Mouse (Mus musculus): ENCODE results near the gene Mpv17l2. TPM values are rescaled to one million over a fixed set of nuclear protein-coding genes. Genes with fewer than 3 reads are reported as not detected.

Mpv17l2 gene
- polyA plus RNA-seq, 1 experiment from 2014 or later, result 43.1 TPM

Small RNA genes lying within 50 kb of the gene (microRNA-seq; reads per million reads assigned to microRNA genes)
- gene Mir7240, result 1.0 reads per million

Other genes with a start within 250 kb of the Mpv17l2 start
- gene Fkbp8, start 233.2 kb downstream of the Mpv17l2 start, polyA plus RNA-seq (2014; fragmentation: Nextera tagmentation; extraction: Ambion mirVana), result 258 and 281 TPM in 2 replicates
- gene Kxd1, start 233.0 kb downstream of the Mpv17l2 start, polyA plus RNA-seq (2014; fragmentation: Nextera tagmentation; extraction: Ambion mirVana), result 58.9 and 72.3 TPM in 2 replicates
- 17.1 and 17.9 TPM in 2 replicates for gene Ell, start 221.5 kb downstream of the Mpv17l2 start, polyA plus RNA-seq (2014; fragmentation: Nextera tagmentation; extraction: Ambion mirVana)
- gene Isyna1, start 166.6 kb downstream of the Mpv17l2 start, polyA plus RNA-seq (2014; fragmentation: Nextera tagmentation; extraction: Ambion mirVana), result 81.3 and 82.4 TPM in 2 replicates
- 121 and 122 TPM in 2 replicates for gene Ssbp4, start 152.1 kb downstream of the Mpv17l2 start, polyA plus RNA-seq (2014; fragmentation: Nextera tagmentation; extraction: Ambion mirVana)
- 1.9 and 2.9 TPM in 2 replicates for gene Lrrc25, start 144.8 kb downstream of the Mpv17l2 start, polyA plus RNA-seq (2014; fragmentation: Nextera tagmentation; extraction: Ambion mirVana)
- gene Gdf15, start 128.5 kb downstream of the Mpv17l2 start, polyA plus RNA-seq (2014; fragmentation: Nextera tagmentation; extraction: Ambion mirVana), result 0.17 and 0.24 TPM in 2 replicates
- gene Pgpep1, start 100.6 kb downstream of the Mpv17l2 start, polyA plus RNA-seq (2014; fragmentation: Nextera tagmentation; extraction: Ambion mirVana), result 67.7 and 70.8 TPM in 2 replicates
- gene Lsm4, start 87.7 kb downstream of the Mpv17l2 start, polyA plus RNA-seq (2014; fragmentation: Nextera tagmentation; extraction: Ambion mirVana), result 234 and 244 TPM in 2 replicates
- gene Jund, start 62.0 kb downstream of the Mpv17l2 start, polyA plus RNA-seq (2014; fragmentation: Nextera tagmentation; extraction: Ambion mirVana), result 78.9 and 105 TPM in 2 replicates
- 0.06 and 0.10 TPM in 2 replicates for gene Iqcn, start 57.5 kb downstream of the Mpv17l2 start, polyA plus RNA-seq (2014; fragmentation: Nextera tagmentation; extraction: Ambion mirVana)
- gene Gm3336, start 42.4 kb downstream of the Mpv17l2 start, polyA plus RNA-seq (2014; fragmentation: Nextera tagmentation; extraction: Ambion mirVana), result 0.51 and 0.63 TPM in 2 replicates
- gene Pde4c, start 37.2 kb downstream of the Mpv17l2 start, polyA plus RNA-seq (2014; fragmentation: Nextera tagmentation; extraction: Ambion mirVana), result 0.29 and 0.32 TPM in 2 replicates
- gene Rab3a, start 6.3 kb downstream of the Mpv17l2 start, polyA plus RNA-seq (2014; fragmentation: Nextera tagmentation; extraction: Ambion mirVana), result 27.0 and 28.7 TPM in 2 replicates
- gene Pik3r2, start 15.8 kb upstream of the Mpv17l2 start, polyA plus RNA-seq (2014; fragmentation: Nextera tagmentation; extraction: Ambion mirVana), result 44.5 and 45.1 TPM in 2 replicates
- 10.7 and 13.2 TPM in 2 replicates for gene Mast3, start 44.1 kb upstream of the Mpv17l2 start, polyA plus RNA-seq (2014; fragmentation: Nextera tagmentation; extraction: Ambion mirVana)
- gene Il12rb1, start 47.5 kb upstream of the Mpv17l2 start, polyA plus RNA-seq (2014; fragmentation: Nextera tagmentation; extraction: Ambion mirVana), result 0.59 TPM in 1 of 2 replicates, not detected in the other
- 5.8 and 8.7 TPM in 2 replicates for gene Arrdc2, start 78.8 kb upstream of the Mpv17l2 start, polyA plus RNA-seq (2014; fragmentation: Nextera tagmentation; extraction: Ambion mirVana)
- 1.6 and 2.1 TPM in 2 replicates for gene Kcnn1, start 102.3 kb upstream of the Mpv17l2 start, polyA plus RNA-seq (2014; fragmentation: Nextera tagmentation; extraction: Ambion mirVana)
- 92.1 and 102 TPM in 2 replicates for gene Ccdc124, start 113.0 kb upstream of the Mpv17l2 start, polyA plus RNA-seq (2014; fragmentation: Nextera tagmentation; extraction: Ambion mirVana)
- 4.2 and 4.8 TPM in 2 replicates for gene Slc5a5, start 131.8 kb upstream of the Mpv17l2 start, polyA plus RNA-seq (2014; fragmentation: Nextera tagmentation; extraction: Ambion mirVana)
- 5,566 and 6,204 TPM in 2 replicates for gene Rpl18a, start 136.5 kb upstream of the Mpv17l2 start, polyA plus RNA-seq (2014; fragmentation: Nextera tagmentation; extraction: Ambion mirVana)
- gene Map1s, start 145.0 kb upstream of the Mpv17l2 start, polyA plus RNA-seq (2014; fragmentation: Nextera tagmentation; extraction: Ambion mirVana), result 41.5 and 42.0 TPM in 2 replicates